Mouse (Mus musculus) bone marrow, adult 2 months (tissue): ENCODE measurements around the gene Atp12a. TPM values are rescaled to one million over a fixed set of nuclear protein-coding genes. Genes with fewer than 3 reads are reported as not detected.

Source experiments
- H3K27ac ChIP-seq: fragments of 200-500 bp; 2 replicates; pipeline ENCODE4 v1.5.1; 2012; ENCODE audit warnings: low read depth, mild to moderate bottlenecking, control low read depth, inconsistent platforms, low read length; ENCODE audit not compliant: control insufficient read depth, poor library complexity, insufficient read depth
- H3K4me1 ChIP-seq: fragments of 200-500 bp; 2 replicates; pipeline ENCODE4 v1.6.1; 2011; ENCODE audit warnings: low read length; ENCODE audit not compliant: control insufficient read depth, insufficient read depth
- H3K4me3 ChIP-seq: fragments of 200-500 bp; replicated peaks from 2 replicates; pipeline ENCODE3; 2011; ENCODE audit warnings: mild to moderate bottlenecking, low read depth, low read length, control low read depth; ENCODE audit not compliant: control insufficient read depth
- CTCF ChIP-seq: fragments of 200-500 bp; IDR thresholded peaks from 2 replicates; pipeline ENCODE4 v1.5.1; 2011; ENCODE audit warnings: low read length, control low read depth; ENCODE audit not compliant: control insufficient read depth, insufficient read depth
- POLR2A ChIP-seq: fragments of 200-500 bp; IDR thresholded peaks from 2 replicates; pipeline ENCODE4 v1.6.1; 2011; ENCODE audit warnings: low read depth, mild to moderate bottlenecking, control low read depth, low read length, borderline replicate concordance; ENCODE audit not compliant: control insufficient read depth
- WGBS: fragments of 180-500 bp; shearing (Covaris S2); methylation state at CpG from one replicate; pipeline ENCODE4 v1.1.7; 2018; 5-methylcytosine and 5-hydroxymethylcytosine counted together
- polyA plus RNA-seq: library from polyadenylated mRNA; stranded (reverse); fragments of >200 nt; gene quantifications from 2 replicates; pipeline ENCODE4 v1.2.4, GENCODE M21; 2011; ENCODE audit warnings: low replicate concordance; ENCODE audit not compliant: missing spikeins, insufficient read depth, insufficient read length

Atp12a gene
- polyA plus RNA-seq, 1 experiment, result not detected

- H3K4me3 ChIP-seq, result no peak overlapping the region
These were observed 33.1 kb downstream of the Atp12a start for GRCm38 (mm10) chr14:56398001-56398400.

GRCm38 (mm10) chr14:56402311-56403071, 37.6 kb downstream of the Atp12a start, which contains the start of gene Rnf17:
Gene Rnf17 (plus strand): TSS chr14:56402581.
- Histone ChIP-seq H3K4me3 (no peak within 1 kb of the TSS), H3K27ac (no peak within 1 kb of the TSS), H3K4me1 (no peaks in the 10 kb centered on the region)
- 81% methylated on average over 34 of the region's 34 CpGs for WGBS
- TF ChIP-seq CTCF (no peak), POLR2A (no peak)

More at GRCm38 (mm10) chr14:56398001-56398400, 33.1 kb downstream of the Atp12a start:
- Histone ChIP-seq H3K4me1 (no peaks in the 10 kb centered on the region), H3K27ac (no peak overlapping the region)
- TF ChIP-seq POLR2A, result no peak
- TF ChIP-seq CTCF, result no peak

- Histone ChIP-seq H3K27ac (no peak overlapping the region), H3K4me1 (no peaks in the 10 kb centered on the region), H3K4me3 (no peak overlapping the region)
- WGBS, result 77% methylated on average over 2 of the region's 2 CpGs
- TF ChIP-seq POLR2A (no peak), CTCF (no peak)
These were observed 38.2 kb downstream of the Atp12a start for GRCm38 (mm10) chr14:56403072-56403375.

Other genes with a start within 250 kb of the Atp12a start
- not detected in 2 replicates for gene Gzme, start 244.4 kb upstream of the Atp12a start, polyA plus RNA-seq
- gene Gzmd, start 232.5 kb upstream of the Atp12a start, polyA plus RNA-seq, result not detected in 2 replicates
- gene Gzmg, start 205.5 kb upstream of the Atp12a start, polyA plus RNA-seq, result not detected in 2 replicates
- not detected in 2 replicates for gene Gzmn, start 190.5 kb upstream of the Atp12a start, polyA plus RNA-seq
- not detected in 2 replicates for gene Gzmf, start 153.7 kb upstream of the Atp12a start, polyA plus RNA-seq
- not detected in 2 replicates for gene Gzmc, start 130.4 kb upstream of the Atp12a start, polyA plus RNA-seq
- gene Gzmb, start 102.8 kb upstream of the Atp12a start, polyA plus RNA-seq, result not detected in 2 replicates
- gene Rnf17, start 37.5 kb downstream of the Atp12a start, polyA plus RNA-seq, result 2.6 and 9.9 TPM in 2 replicates
- 9.5 and 21.1 TPM in 2 replicates for gene Cenpj, start 210.4 kb downstream of the Atp12a start, polyA plus RNA-seq
- gene Parp4, start 210.6 kb downstream of the Atp12a start, polyA plus RNA-seq, result 12.8 and 28.4 TPM in 2 replicates